Mouse (Mus musculus) ES-E14 (cell line): ENCODE results near the gene B130006D01Rik. TPM values are rescaled to one million over a fixed set of nuclear protein-coding genes. Genes with fewer than 3 reads are reported as not detected.

ENCODE experiments used
- DNase-seq: peaks from one replicate; pipeline ENCODE4 v3.0.0-alpha.2; 2013; ENCODE audit warnings: low read depth, low spot score
- H3K27ac ChIP-seq: 2 replicates; pipeline ENCODE4 v1.5.1; 2012; ENCODE audit warnings: low read depth, mild to moderate bottlenecking, low read length, moderate library complexity, mixed read lengths; ENCODE audit not compliant: poor library complexity, insufficient read depth, severe bottlenecking
- H3K36me3 ChIP-seq: 2 replicates; pipeline ENCODE4 v1.6.1; 2012; ENCODE audit warnings: mild to moderate bottlenecking, low read length, moderate library complexity, mixed read lengths; ENCODE audit not compliant: control insufficient read depth, poor library complexity, insufficient read depth, severe bottlenecking
- H3K4me1 ChIP-seq, 2 experiments: fragments of 150-350 bp in 1 of 2; sonication (generic) in 1 of 2; 2 replicates each; pipeline ENCODE4 v1.6.1; 2012; ENCODE audit warnings: low read length in 2 of 2, mild to moderate bottlenecking in 1 of 2, mixed read lengths in 1 of 2; ENCODE audit not compliant: control insufficient read depth in 2 of 2, insufficient read depth in 2 of 2, poor library complexity in 1 of 2
- H3K4me3 ChIP-seq, 2 experiments: fragments of 150-350 bp in 1 of 2; sonication (generic) in 1 of 2; 2 replicates each; pipeline ENCODE4 v1.5.1; 2012; ENCODE audit warnings: low read length in 2 of 2, low read depth in 1 of 2, mild to moderate bottlenecking in 1 of 2, mixed read lengths in 1 of 2; ENCODE audit not compliant: insufficient read depth in 1 of 2, poor library complexity in 1 of 2, severe bottlenecking in 1 of 2
- H3K9ac ChIP-seq: 2 replicates; pipeline ENCODE4 v1.6.1; 2012; ENCODE audit warnings: low read depth, mild to moderate bottlenecking, low read length, mixed read lengths; ENCODE audit not compliant: poor library complexity, insufficient read depth, severe bottlenecking
- H3K9me3 ChIP-seq: fragments of 150-350 bp; sonication (generic); 2 replicates; pipeline ENCODE4 v1.6.1; 2012; ENCODE audit warnings: low read depth, mild to moderate bottlenecking, low read length; ENCODE audit not compliant: control insufficient read depth, insufficient read depth
- CHD2 ChIP-seq: IDR thresholded peaks from 2 replicates; pipeline ENCODE4 v1.6.1; 2014; ENCODE audit warnings: mild to moderate bottlenecking, low read depth, low read length, inconsistent platforms
- HCFC1 ChIP-seq: IDR thresholded peaks from 2 replicates; pipeline ENCODE4 v1.6.1; 2012; ENCODE audit warnings: low read length, inconsistent platforms, borderline replicate concordance; ENCODE audit not compliant: insufficient read depth
- MAFK ChIP-seq: IDR thresholded peaks from 2 replicates; pipeline ENCODE4 v1.6.1; 2014; ENCODE audit warnings: mild to moderate bottlenecking, low read depth, low read length, inconsistent platforms; ENCODE audit not compliant: insufficient read depth
- ZC3H11A ChIP-seq: IDR thresholded peaks from 2 replicates; pipeline ENCODE4 v1.6.1; 2012; ENCODE audit warnings: low read depth, mild to moderate bottlenecking, inconsistent platforms, low read length, borderline replicate concordance
- ZNF384 ChIP-seq: IDR thresholded peaks from 2 replicates; pipeline ENCODE4 v1.6.1; 2012; ENCODE audit warnings: low read depth, low read length, inconsistent platforms
- in situ Hi-C, 2 experiments: fragments of 600-800 bp; cut with MboI; formaldehyde crosslinking; loops; one replicate each; pipeline ENCODE4 v1.15.1; 2025; ENCODE audit warnings: low sequenced_read_pairs in 2 of 2, inconsistent platforms in 1 of 2; ENCODE audit not compliant: unreplicated experiment in 2 of 2
- total RNA-seq: library from RNA; depleted of rRNA; stranded (reverse); fragments of 300-350 nt; gene quantifications from 2 replicates; pipeline ENCODE4 v1.2.3, GENCODE M21; 2012

B130006D01Rik gene
- total RNA-seq, 1 experiment = 1.5 TPM

DNA sequence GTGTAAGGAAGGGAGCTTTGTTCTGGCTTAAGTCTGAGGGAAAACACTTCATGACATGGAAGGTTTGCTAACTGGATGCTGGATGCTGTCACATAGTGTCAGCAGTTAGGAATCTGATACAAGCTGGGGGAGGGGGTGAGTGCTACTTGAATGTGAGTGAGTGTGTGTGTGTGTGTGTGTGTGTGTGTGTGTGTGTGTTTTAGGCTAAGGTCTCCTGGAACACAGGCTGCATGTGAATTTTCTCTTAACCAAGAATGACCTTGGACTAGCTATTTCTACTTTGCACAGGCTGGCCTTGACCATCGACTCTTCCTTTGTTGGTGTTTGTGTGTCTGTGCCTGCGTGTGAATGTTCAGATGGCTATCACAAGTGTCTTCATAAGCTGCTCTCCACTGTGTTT lies 21.1 kb downstream of the B130006D01Rik start:
- Histone ChIP-seq H3K27ac (no peak overlapping the region), H3K4me3 (no peak overlapping the region), H3K4me1 (peaks cover 0 to 2% of the 10 kb centered on the region in 2 experiments; a peak in 1 of 4 replicates), H3K36me3 (peaks cover 4% of the 10 kb centered on the region; the same call in 1 of the 2 replicates), H3K9ac (no peak overlapping the region), H3K9me3 (no peaks in the 10 kb centered on the region)
- no peak for TF ChIP-seq CHD2
- no peak for TF ChIP-seq ZNF384
- no peak for TF ChIP-seq MAFK
- TF ChIP-seq ZC3H11A = no peak
- no peak for TF ChIP-seq HCFC1
- DNase-seq = no peak
- in situ Hi-C loops = no loop called here

GRCm38 (mm10) chr11:95746821-95747220 lies 23.4 kb downstream of the B130006D01Rik start:
- Histone ChIP-seq H3K9me3 (no peaks in the 10 kb centered on the region), H3K4me1 (peaks cover 0 to 2% of the 10 kb centered on the region in 2 experiments; a peak in 1 of 4 replicates), H3K9ac (no peak overlapping the region), H3K4me3 (no peak overlapping the region), H3K27ac (no peak overlapping the region), H3K36me3 (peaks cover 12% of the 10 kb centered on the region; the same call in 1 of the 2 replicates)
- DNase-seq = no peak
- no peak for TF ChIP-seq ZC3H11A
- no peak for TF ChIP-seq HCFC1
- no peak for TF ChIP-seq CHD2
- no peak for TF ChIP-seq ZNF384
- no peak for TF ChIP-seq MAFK
- in situ Hi-C loops = no loop called here

- Histone ChIP-seq H3K4me3 (no peak overlapping the region), H3K4me1 (peaks cover 0 to 2% of the 10 kb centered on the region in 2 experiments; a peak in 1 of 4 replicates), H3K9me3 (no peaks in the 10 kb centered on the region), H3K9ac (no peak overlapping the region), H3K36me3 (peaks cover 13% of the 10 kb centered on the region), H3K27ac (no peak overlapping the region)
- in situ Hi-C loops = no loop called here
- no peak for TF ChIP-seq ZC3H11A
- no peak for TF ChIP-seq CHD2
- TF ChIP-seq HCFC1 = no peak
- TF ChIP-seq ZNF384 = no peak
- no peak for TF ChIP-seq MAFK
- no peak for DNase-seq
Measured at GRCm38 (mm10) chr11:95748331-95748730, 24.9 kb downstream of the B130006D01Rik start.

DNA sequence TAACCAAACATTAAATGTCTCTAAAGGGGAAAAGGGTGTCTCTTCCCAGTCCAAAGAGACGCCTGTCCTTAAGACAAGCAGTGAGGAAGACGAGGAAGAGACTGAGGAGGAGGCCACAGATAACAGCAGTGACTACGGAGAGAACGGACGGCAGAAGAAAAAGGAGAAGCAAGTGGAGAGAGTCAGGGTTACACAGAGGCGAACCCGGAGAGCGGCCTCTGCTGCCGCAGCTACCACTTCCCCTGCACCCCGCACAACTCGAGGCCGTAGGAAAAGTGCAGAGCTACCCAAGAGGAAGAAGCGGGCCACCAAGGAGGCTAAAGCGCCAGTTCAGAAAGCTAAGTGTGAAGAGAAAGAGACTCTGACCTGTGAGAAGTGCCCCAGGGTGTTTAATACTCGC lies 26.2 kb downstream of the B130006D01Rik start:
- H3K36me3 ChIP-seq = peaks cover 21% of the 10 kb centered on the region

More for the DNA sequence above, 26.2 kb downstream of the B130006D01Rik start:
- no peaks in the 10 kb centered on the region for H3K9me3 ChIP-seq
- H3K4me1 ChIP-seq = peaks cover 0 to 2% of the 10 kb centered on the region in 2 experiments; a peak in 1 of 4 replicates
- no peak overlapping the region for H3K4me3 ChIP-seq
- TF ChIP-seq ZC3H11A (no peak), MAFK (no peak), CHD2 (no peak), HCFC1 (no peak), ZNF384 (no peak)
- DNase-seq = no peak
- no peak overlapping the region; the same call in 1 of the 2 replicates for H3K9ac ChIP-seq
- no peak overlapping the region for H3K27ac ChIP-seq
- in situ Hi-C loops = loop anchor here in 1 of 2 experiments (5.0 kb wide), 1 partner anchor 62 kb away; no protein-coding TSS in a partner anchor
